Comparison of ENCODE assay signal across 11 mouse cellular contexts in the genomic region with DNA sequence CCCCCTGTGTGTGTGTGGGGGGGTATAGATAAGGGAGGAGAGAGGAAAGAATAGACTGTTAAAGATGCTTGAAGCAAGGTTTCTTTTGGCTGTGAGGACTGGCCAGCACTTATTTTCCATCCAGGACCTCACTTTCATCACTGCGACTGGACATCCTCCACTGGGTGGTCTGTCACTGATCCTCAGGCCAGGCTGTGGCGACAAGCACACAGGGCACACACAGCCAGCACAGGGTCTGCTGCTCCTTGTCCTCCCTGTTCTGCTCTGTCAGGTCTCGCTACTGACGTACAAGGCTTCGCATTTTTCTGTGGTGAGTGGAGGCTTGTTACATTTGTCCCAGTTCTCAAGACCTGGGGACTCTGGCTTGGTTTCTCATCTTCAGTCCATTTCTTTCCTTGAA.
A peak's percentile ranks its signal among the peaks of the same experiment; 100 is the strongest.
DNase-seq lines count a peak whose midpoint lies in the region; ATAC-seq and TF ChIP-seq lines count a peak whose summit lies in the region.
"Had no signal": no experiment of that assay in that cellular context is flagged by ENCODE, and none has a peak within 500 bp of the region (broad histone marks: within the 10 kb centered on the region; RNA-seq: fewer than 3 reads in every experiment).

No protein-coding gene starts in this region.

- no peak overlapping the region for H3K9ac ChIP-seq in stomach, postnatal 0 days (ENCODE audit: low read length)
- H3K9ac ChIP-seq in liver, postnatal 0 days (replicated peaks), result no peak overlapping the region
- H3K9ac ChIP-seq: midbrain, embryonic 12.5 days had no signal

- no peak overlapping the region for H3K4me3 ChIP-seq in testis, adult 2 months (ENCODE audit: control insufficient read depth, low read depth, low read length)
- H3K4me3 ChIP-seq in stomach, postnatal 0 days (ENCODE audit: low read depth, low read length), result no peak overlapping the region
- no peak overlapping the region for H3K4me3 ChIP-seq in liver, postnatal 0 days (ENCODE audit: low read depth, low read length)
- H3K4me3 ChIP-seq: midbrain, embryonic 12.5 days had no signal

- TF ChIP-seq POLR2A in testis, adult 2 months (IDR thresholded peaks at IDR 0.05; ENCODE audit: control insufficient read depth, low read depth, low read length), result no peak

- no peaks in the 10 kb centered on the region for H3K9me3 ChIP-seq in stomach, postnatal 0 days (ENCODE audit: control insufficient read depth, low read length)
- no peaks in the 10 kb centered on the region for H3K9me3 ChIP-seq in liver, postnatal 0 days (ENCODE audit: low read length)
- H3K9me3 ChIP-seq: midbrain, embryonic 12.5 days had no signal

- DNase-seq in adrenal gland, postnatal 14 days, result peak; percentile 26
- no peak for DNase-seq in adrenal gland, postnatal 25 days
- no peak for DNase-seq in testis, postnatal 10 days (ENCODE audit: low spot score)
- peak; percentile 52 to 62 for DNase-seq in heart, postnatal 10 days
- no peak for DNase-seq in stomach, postnatal 0 days (ENCODE audit: low spot score)
- DNase-seq in liver, postnatal 0 days, result no peak
- DNase-seq: cerebellum, postnatal 25 days; kidney, postnatal 36 days had no signal

- H3K27ac ChIP-seq in testis, adult 2 months (ENCODE audit: control insufficient read depth, insufficient read depth, low read depth, low read length), result peak overlapping the region; percentile 76
- H3K27ac ChIP-seq in stomach, postnatal 0 days (replicated peaks), result peak overlapping the region; percentile 65
- H3K27ac ChIP-seq in liver, postnatal 0 days (ENCODE audit: low read depth), result no peak overlapping the region
- H3K27ac ChIP-seq: midbrain, embryonic 12.5 days had no signal

- TF ChIP-seq CTCF in testis, adult 2 months (IDR thresholded peaks at IDR 0.05; ENCODE audit: control insufficient read depth, insufficient read depth, insufficient replicate concordance, low read depth, low read length), result no peak
- TF ChIP-seq CTCF in stomach, postnatal 0 days (IDR thresholded peaks at IDR 0.05; ENCODE audit: low read depth), result no peak
- no peak for TF ChIP-seq CTCF in liver, postnatal 0 days (IDR thresholded peaks at IDR 0.05; ENCODE audit: low read depth)

- no peak for TF ChIP-seq EP300 in stomach, postnatal 0 days (optimal IDR thresholded peaks at IDR 0.05)
- no peak for TF ChIP-seq EP300 in liver, postnatal 0 days (IDR thresholded peaks at IDR 0.05; ENCODE audit: low read depth)

- ATAC-seq in stomach, postnatal 0 days (ENCODE audit: low FRiP score, low TSS enrichment), result peak; percentile 47; the same call in 1 of the 2 replicates
- no peak for ATAC-seq in liver, postnatal 0 days
- ATAC-seq in activated CD4-positive, CD25-positive, alpha-beta regulatory T cell, adult 4 months, result no peak

- no peaks in the 10 kb centered on the region for H3K36me3 ChIP-seq in testis, adult 2 months (ENCODE audit: control insufficient read depth, insufficient read depth, low read length)
- H3K36me3 ChIP-seq in stomach, postnatal 0 days (ENCODE audit: control insufficient read depth, insufficient read depth, low read length), result no peaks in the 10 kb centered on the region
- H3K36me3 ChIP-seq in liver, postnatal 0 days (replicated peaks; ENCODE audit: insufficient read depth, low read length), result no peaks in the 10 kb centered on the region
- H3K36me3 ChIP-seq: midbrain, embryonic 12.5 days had no signal

- intact Hi-C loops in heart, postnatal 10 days (cut with DNase I), result loop anchor here (10.0 kb wide), 1 partner anchor 985 kb away; the partner anchor contains the start of gene Dcbld2

- WGBS in stomach, postnatal 0 days, result 71% methylated on average over 5 of the region's 5 CpGs
- 81% methylated on average over 5 of the region's 5 CpGs for WGBS in liver, postnatal 0 days (ENCODE audit: insufficient replicate concordance)

- H3K4me2 ChIP-seq in stomach, postnatal 0 days (replicated peaks; ENCODE audit: low read depth), result no peak overlapping the region
- no peak overlapping the region for H3K4me2 ChIP-seq in liver, postnatal 0 days (ENCODE audit: low read depth, low read length)
- H3K4me2 ChIP-seq: midbrain, embryonic 12.5 days had no signal

- no peaks in the 10 kb centered on the region for H3K27me3 ChIP-seq in testis, adult 2 months (ENCODE audit: control insufficient read depth, insufficient read depth, low read length)
- no peaks in the 10 kb centered on the region for H3K27me3 ChIP-seq in stomach, postnatal 0 days (ENCODE audit: control insufficient read depth, insufficient read depth, low read length)
- H3K27me3 ChIP-seq in liver, postnatal 0 days (ENCODE audit: insufficient read depth, low read length), result no peaks in the 10 kb centered on the region
- H3K27me3 ChIP-seq: midbrain, embryonic 12.5 days had no signal

- H3K4me1 ChIP-seq in testis, adult 2 months (ENCODE audit: control insufficient read depth, insufficient read depth, low read length), result peaks cover 2% of the 10 kb centered on the region
- peaks cover 5% of the 10 kb centered on the region for H3K4me1 ChIP-seq in stomach, postnatal 0 days (replicated peaks; ENCODE audit: control insufficient read depth, insufficient read depth)
- peaks cover 6% of the 10 kb centered on the region for H3K4me1 ChIP-seq in liver, postnatal 0 days (ENCODE audit: insufficient read depth)

Comparison
In these comparisons a context has a peak if more than half of its experiments do, and no peak if none do; other contexts are left out.
1. DNase-seq: peak in adrenal gland, postnatal 14 days (single experiment) and heart, postnatal 10 days (2 of 2); none in adrenal gland, postnatal 25 days (single experiment), testis, postnatal 10 days (single experiment), stomach, postnatal 0 days (single experiment) and liver, postnatal 0 days (single experiment).